Comparison of ENCODE assay signal across 16 mouse cellular contexts in the genomic region with DNA sequence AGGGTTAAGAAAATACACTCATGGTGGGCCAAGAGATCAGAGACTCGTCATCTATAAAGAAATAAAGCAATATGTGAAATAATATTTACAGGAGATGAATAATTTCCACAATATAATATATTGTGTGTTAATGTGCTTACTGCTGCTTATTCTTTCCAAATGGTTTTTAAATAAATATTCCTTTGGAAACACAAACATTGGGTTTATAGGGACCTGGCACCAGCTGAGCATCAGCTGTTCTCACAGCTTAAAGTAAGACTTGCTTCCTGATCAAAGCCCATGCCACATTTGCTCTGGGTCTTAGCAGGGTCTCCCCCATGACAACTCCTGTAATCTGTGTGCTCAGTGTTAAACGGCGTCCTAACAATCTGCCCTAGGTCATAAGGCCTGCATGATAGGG. TPM values are rescaled to one million over a fixed set of nuclear protein-coding genes. Genes with fewer than 3 reads are reported as not detected.
DNase-seq lines count a peak whose midpoint lies in the region; ATAC-seq and TF ChIP-seq lines count a peak whose summit lies in the region.
"Not testable (repeated sequence)": the region's sequence is repeated elsewhere in the genome, so short reads cannot be mapped to it uniquely, and the experiment has no call there.
"Had no signal": no experiment of that assay in that cellular context is flagged by ENCODE, and none has a peak within 500 bp of the region (broad histone marks: within the 10 kb centered on the region; RNA-seq: fewer than 3 reads in every experiment).

No protein-coding gene starts in this region.

- H3K9me3 ChIP-seq in embryonic facial prominence, embryonic 14.5 days (ENCODE audit: control insufficient read depth, low read length); lung, embryonic 15.5 days; lung, postnatal 0 days (ENCODE audit: low read length); stomach, postnatal 0 days (ENCODE audit: control insufficient read depth, low read length): not testable (repeated sequence)

- H3K9ac ChIP-seq in embryonic facial prominence, embryonic 14.5 days (ENCODE audit: low read depth, low read length); lung, embryonic 15.5 days; lung, postnatal 0 days (replicated peaks; ENCODE audit: low read depth); stomach, postnatal 0 days (ENCODE audit: low read length): not testable (repeated sequence)

- ATAC-seq in embryonic facial prominence, embryonic 14.5 days (ENCODE audit: low read depth) = 0 out of 2 replicates have a peak, but pooled peaks have one; percentile 33
- ATAC-seq in lung, embryonic 15.5 days (ENCODE audit: borderline replicate concordance, extremely low read depth, low FRiP score, low TSS enrichment) = peak; percentile 82; the same call in 1 of the 2 replicates
- peak; percentile 78 for ATAC-seq in lung, postnatal 0 days
- peak; percentile 29; the same call in 1 of the 2 replicates for ATAC-seq in stomach, postnatal 0 days (ENCODE audit: low FRiP score, low TSS enrichment)

- not testable (repeated sequence) for TF ChIP-seq CTCF in lung, postnatal 0 days (IDR thresholded peaks at IDR 0.05); stomach, postnatal 0 days (IDR thresholded peaks at IDR 0.05; ENCODE audit: low read depth)

- H3K4me3 ChIP-seq in embryonic facial prominence, embryonic 14.5 days (ENCODE audit: low read depth, low read length); lung, embryonic 15.5 days; lung, postnatal 0 days (ENCODE audit: low read depth, low read length); stomach, postnatal 0 days (ENCODE audit: low read depth, low read length): not testable (repeated sequence)

- H3K27me3 ChIP-seq in embryonic facial prominence, embryonic 14.5 days (replicated peaks; ENCODE audit: control insufficient read depth, insufficient read depth, low read length); lung, embryonic 15.5 days; lung, postnatal 0 days (replicated peaks; ENCODE audit: insufficient read depth, low read length); stomach, postnatal 0 days (ENCODE audit: control insufficient read depth, insufficient read depth, low read length): not testable (repeated sequence)

- H3K27ac ChIP-seq in embryonic facial prominence, embryonic 14.5 days (replicated peaks; ENCODE audit: low read depth, low read length); lung, embryonic 15.5 days; lung, postnatal 0 days (ENCODE audit: low read length); stomach, postnatal 0 days (replicated peaks): not testable (repeated sequence)

- H3K36me3 ChIP-seq in embryonic facial prominence, embryonic 14.5 days (ENCODE audit: control insufficient read depth, insufficient read depth, low read length); lung, embryonic 15.5 days; lung, postnatal 0 days (ENCODE audit: insufficient read depth, low read length); stomach, postnatal 0 days (ENCODE audit: control insufficient read depth, insufficient read depth, low read length): not testable (repeated sequence)

- peak; percentile 1 for DNase-seq in 3T3-L1 (ENCODE audit: low read depth, low spot score)
- peak; percentile 6 for DNase-seq in embryonic facial prominence, embryonic 14.5 days (ENCODE audit: low spot score)
- not testable (repeated sequence) for DNase-seq in lung, postnatal 0 days (ENCODE audit: low spot score); stomach, postnatal 0 days (ENCODE audit: low spot score)
- peak; percentile 4 for DNase-seq in lung, postnatal 36 days

- H3K4me1 ChIP-seq in embryonic facial prominence, embryonic 14.5 days (ENCODE audit: control insufficient read depth, insufficient read depth, low read length); lung, embryonic 15.5 days; lung, postnatal 0 days (ENCODE audit: insufficient read depth, low read depth, low read length); stomach, postnatal 0 days (replicated peaks; ENCODE audit: control insufficient read depth, insufficient read depth): not testable (repeated sequence)

- not testable (repeated sequence) for H3K4me2 ChIP-seq in embryonic facial prominence, embryonic 14.5 days (ENCODE audit: low read depth, low read length); lung, embryonic 15.5 days; lung, postnatal 0 days (replicated peaks; ENCODE audit: low read depth, low read length); stomach, postnatal 0 days (replicated peaks; ENCODE audit: low read depth)

- WGBS in embryonic facial prominence, embryonic 14.5 days = 71% methylated on average over 3 of the region's 3 CpGs
- 29% methylated on average over 3 of the region's 3 CpGs for WGBS in lung, embryonic 15.5 days
- WGBS in lung, postnatal 0 days = 45% methylated on average over 3 of the region's 3 CpGs
- 34% methylated on average over 3 of the region's 3 CpGs for WGBS in stomach, postnatal 0 days

- TF ChIP-seq EP300 in lung, postnatal 0 days (IDR thresholded peaks at IDR 0.05); stomach, postnatal 0 days (optimal IDR thresholded peaks at IDR 0.05): not testable (repeated sequence)

RNA-seq across cellular contexts. Expression of a gene that starts 14.7 kb away (rescaled TPM):
- polyA plus RNA-seq in embryonic facial prominence, embryonic 14.5 days (2014; fragmentation: Nextera tagmentation; extraction: Ambion mirVana) = 0.16 and 0.19 TPM in 2 replicates
- polyA plus RNA-seq in lung, embryonic 15.5 days (2015; fragmentation: Nextera tagmentation; extraction: Ambion mirVana) = not detected in 2 replicates
- not detected in 2 replicates for polyA plus RNA-seq in lung, postnatal 0 days (2015; fragmentation: Nextera tagmentation; extraction: Ambion mirVana)
- polyA plus RNA-seq in stomach, postnatal 0 days (2015; fragmentation: Nextera tagmentation; extraction: Ambion mirVana) = 0.04 TPM in 1 of 2 replicates, not detected in the other
- polyA plus RNA-seq: C2C12; cerebellum, adult 2 months; cortical plate, adult 2 months; embryonic facial prominence, embryonic 10.5 days; embryonic facial prominence, embryonic 12.5 days; erythroblast, embryonic 14.5 days; forebrain, embryonic 10.5 days; forebrain, embryonic 12.5 days; forebrain, embryonic 14.5 days; forebrain, embryonic 16.5 days had no signal

RNA-seq across cellular contexts. Expression of a gene that starts 45.6 kb away (rescaled TPM):
- polyA plus RNA-seq in embryonic facial prominence, embryonic 14.5 days (2014; fragmentation: Nextera tagmentation; extraction: Ambion mirVana) = 315 and 324 TPM in 2 replicates
- 316 and 363 TPM in 2 replicates for polyA plus RNA-seq in lung, embryonic 15.5 days (2015; fragmentation: Nextera tagmentation; extraction: Ambion mirVana)
- polyA plus RNA-seq in lung, postnatal 0 days (2015; fragmentation: Nextera tagmentation; extraction: Ambion mirVana) = 258 and 286 TPM in 2 replicates
- polyA plus RNA-seq in stomach, postnatal 0 days (2015; fragmentation: Nextera tagmentation; extraction: Ambion mirVana) = 327 and 344 TPM in 2 replicates

Comparison
In these comparisons a context has a peak if more than half of its experiments do, and no peak if none do; other contexts are left out.
1. ATAC-seq: peak in every context shown above with its lines; median percentile 82 in lung, embryonic 15.5 days; 78 in lung, postnatal 0 days; 33 in embryonic facial prominence, embryonic 14.5 days; 29 in stomach, postnatal 0 days.